Mouse (Mus musculus): Measurements from ENCODE around the gene Fam131a.

The Fam131a gene

GRCm38 (mm10) chr16:20695622-20696323 is 2.7 kb downstream of the Fam131a start:
- DNase-seq (ENCODE audit: low spot score), result peak; percentile 53

- no peak for DNase-seq (ENCODE audit: low spot score)
Measured at GRCm38 (mm10) chr16:20699266-20699665, 6.2 kb downstream of the Fam131a start.

- no peak for DNase-seq (ENCODE audit: low spot score)
Measured at GRCm38 (mm10) chr16:20700036-20700435, 7.0 kb downstream of the Fam131a start.

GRCm38 (mm10) chr16:20701316-20701715 is 8.3 kb downstream of the Fam131a start:
- DNase-seq (ENCODE audit: low spot score), result no peak

- DNase-seq (ENCODE audit: low spot score), result no peak
Measured at GRCm38 (mm10) chr16:20701729-20702521, 8.9 kb downstream of the Fam131a start.

- DNase-seq (ENCODE audit: low spot score), result peak; percentile 53
Measured at GRCm38 (mm10) chr16:20702522-20702893, 9.5 kb downstream of the Fam131a start.

- no peak for DNase-seq (ENCODE audit: low spot score)
Measured at GRCm38 (mm10) chr16:20703071-20703470, 10.0 kb downstream of the Fam131a start.

GRCm38 (mm10) chr16:20703699-20704400 is 10.8 kb downstream of the Fam131a start:
- DNase-seq (ENCODE audit: low spot score), result no peak

- no peak for DNase-seq (ENCODE audit: low spot score)
Measured at GRCm38 (mm10) chr16:20705786-20706185, 12.7 kb downstream of the Fam131a start.

- no peak for DNase-seq (ENCODE audit: low spot score)
Measured at GRCm38 (mm10) chr16:20706407-20707055, 13.5 kb downstream of the Fam131a start.

- no peak for DNase-seq (ENCODE audit: low spot score)
Measured at GRCm38 (mm10) chr16:20708220-20708938, 15.3 kb downstream of the Fam131a start.

GRCm38 (mm10) chr16:20708939-20709734 is 16.1 kb downstream of the Fam131a start:
- DNase-seq (ENCODE audit: low spot score), result no peak

- no peak for DNase-seq (ENCODE audit: low spot score)
Measured at GRCm38 (mm10) chr16:20710370-20710769, 17.3 kb downstream of the Fam131a start.

GRCm38 (mm10) chr16:20710810-20711209 is 17.8 kb downstream of the Fam131a start:
- DNase-seq (ENCODE audit: low spot score), result no peak

- no peak for DNase-seq (ENCODE audit: low spot score)
Measured at GRCm38 (mm10) chr16:20712190-20712589, 19.1 kb downstream of the Fam131a start.

- DNase-seq (ENCODE audit: low spot score), result no peak
Measured at GRCm38 (mm10) chr16:20712889-20713288, 19.8 kb downstream of the Fam131a start.

- DNase-seq (ENCODE audit: low spot score), result no peak
Measured at GRCm38 (mm10) chr16:20714307-20715080, 21.5 kb downstream of the Fam131a start.

- DNase-seq (ENCODE audit: low spot score), result no peak
Measured at GRCm38 (mm10) chr16:20715161-20715560, 22.1 kb downstream of the Fam131a start.

- DNase-seq (ENCODE audit: low spot score), result no peak
Measured at GRCm38 (mm10) chr16:20715566-20715965, 22.5 kb downstream of the Fam131a start.

Data from lung, postnatal 25 days (tissue).